Mouse (Mus musculus) frontal cortex, postnatal 36 days (tissue): ENCODE measurements at regions not wholly inside any gene's neighbourhood (a gene's known extent, or its start where the extent isn't known, plus 50 kb on each side); places are given as distances from the start of the nearest gene placed in this dataset.
A peak's percentile ranks its signal among the peaks of the same experiment; 100 is the strongest.

Experiments
- DNase-seq, 2 experiments: peaks; one replicate each; pipeline ENCODE4 v3.0.0; 2022; ENCODE audit warnings: low spot score in 2 of 2

GRCm38 (mm10) chr1:190067181-190067580, 103.3 kb downstream of the Prox1 start:
- DNase-seq = no peak

- no peak for DNase-seq
Measured at GRCm38 (mm10) chr1:190066426-190066825, 104.1 kb downstream of the Prox1 start.

GRCm38 (mm10) chr1:190061560-190062295, 108.8 kb downstream of the Prox1 start:
- DNase-seq = no peak

DNA sequence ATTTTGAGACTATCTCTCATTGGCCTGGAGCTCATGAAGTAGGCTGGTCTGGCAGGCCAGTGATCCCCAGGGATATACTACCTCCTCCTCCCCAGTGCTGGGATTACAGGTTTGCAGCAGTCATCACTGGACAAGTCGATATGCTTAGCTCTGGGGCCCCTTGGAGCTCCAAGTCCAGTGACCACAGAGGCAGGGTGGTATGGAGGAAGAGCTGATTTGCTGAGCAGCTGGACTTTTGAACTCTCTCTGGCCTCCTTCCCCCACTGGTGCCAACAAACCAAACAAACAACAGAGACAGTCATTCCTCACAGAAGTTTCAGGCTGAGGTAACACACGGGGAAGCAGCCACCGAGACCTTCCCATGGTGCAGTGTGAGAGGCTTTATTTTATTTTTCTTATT, 111.5 kb downstream of the Prox1 start:
- no peak for DNase-seq

GRCm38 (mm10) chr1:190056931-190057330, 113.6 kb downstream of the Prox1 start:
- DNase-seq = no peak

- no peak for DNase-seq
Measured at GRCm38 (mm10) chr1:190051903-190052302, 118.6 kb downstream of the Prox1 start.

DNA sequence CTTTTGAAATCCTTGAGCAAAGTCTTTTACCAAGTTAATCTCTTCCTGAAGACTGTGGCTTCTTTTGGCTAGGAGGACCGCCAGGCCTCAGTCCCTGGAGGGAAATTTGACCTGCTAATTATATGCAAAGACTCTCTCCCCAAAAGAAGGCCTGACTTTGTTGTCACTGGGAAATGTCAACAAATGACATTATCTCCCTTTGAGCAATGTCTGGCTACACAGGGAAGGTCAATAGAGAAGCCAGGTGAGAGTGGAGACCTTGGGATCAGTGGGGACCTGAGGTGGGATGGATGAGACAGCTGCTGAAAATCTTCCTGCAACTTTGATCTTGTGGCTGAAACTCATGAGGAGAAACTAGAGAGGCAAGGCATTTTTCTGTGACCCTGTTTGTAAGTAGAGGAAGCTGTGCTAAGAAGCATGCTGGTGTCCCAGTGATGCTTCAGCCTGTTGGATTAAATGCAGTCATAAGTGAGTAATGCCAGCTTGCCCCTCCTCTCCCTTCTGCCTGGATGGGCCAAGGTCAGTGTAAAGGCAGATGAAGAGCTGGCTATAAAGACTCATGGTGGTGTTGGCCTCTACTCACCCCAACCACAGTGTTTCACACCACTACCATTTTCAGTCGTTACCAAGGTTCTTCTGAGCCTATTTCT, 121.9 kb downstream of the Prox1 start:
- DNase-seq = no peak

- no peak for DNase-seq
Measured at GRCm38 (mm10) chr1:190047201-190047600, 123.3 kb downstream of the Prox1 start.

GRCm38 (mm10) chr1:190045797-190046196, 123.6 kb upstream of the Smyd2 start:
- DNase-seq = peak; percentile 24 to 25

DNA sequence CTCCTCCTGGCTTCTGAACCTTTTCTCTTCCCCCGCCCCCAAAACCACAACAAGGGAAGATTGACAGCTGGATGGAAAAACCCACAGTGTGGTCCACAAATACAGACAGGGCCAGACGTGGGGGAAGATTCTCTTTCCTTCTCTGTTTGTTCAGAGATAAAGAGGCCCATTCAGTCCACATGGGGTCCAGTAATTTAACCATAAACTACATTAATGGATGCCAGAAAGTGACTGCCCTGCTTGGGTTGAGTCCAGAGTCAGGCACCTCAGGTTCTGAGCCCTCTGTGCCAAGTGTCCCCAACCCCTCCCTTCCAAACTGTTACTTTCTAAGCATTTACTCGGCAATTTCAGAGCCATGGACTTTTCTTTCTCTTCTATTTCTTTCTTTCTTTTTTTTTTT, 121.9 kb upstream of the Smyd2 start:
- no peak for DNase-seq

GRCm38 (mm10) chr1:190043156-190043555, 121.0 kb upstream of the Smyd2 start:
- no peak for DNase-seq

DNA sequence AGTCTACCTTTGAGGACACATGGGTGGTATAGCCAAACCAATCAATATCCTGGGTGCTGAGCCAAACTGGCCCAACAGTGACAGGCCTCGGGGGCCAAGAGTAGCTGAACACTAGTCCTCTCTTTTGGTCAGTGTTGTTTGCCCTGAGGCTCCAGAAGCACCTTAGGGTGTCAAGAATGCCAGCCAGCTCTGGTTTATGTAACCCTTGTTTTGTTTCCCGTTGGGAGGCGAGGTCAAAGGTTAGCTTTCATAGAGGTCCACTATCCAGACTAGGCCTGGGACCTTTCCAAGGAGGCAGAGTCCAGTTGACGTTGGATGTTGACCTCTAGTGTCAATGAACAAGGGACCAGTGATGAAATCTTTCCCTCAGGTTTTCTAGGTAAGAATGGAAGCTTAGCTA, 120.0 kb upstream of the Smyd2 start:
- no peak for DNase-seq

- no peak for DNase-seq
Measured at GRCm38 (mm10) chr1:190041096-190041706, 119.0 kb upstream of the Smyd2 start.

- DNase-seq = no peak
Measured at GRCm38 (mm10) chr1:190038046-190038445, 115.9 kb upstream of the Smyd2 start.

DNA sequence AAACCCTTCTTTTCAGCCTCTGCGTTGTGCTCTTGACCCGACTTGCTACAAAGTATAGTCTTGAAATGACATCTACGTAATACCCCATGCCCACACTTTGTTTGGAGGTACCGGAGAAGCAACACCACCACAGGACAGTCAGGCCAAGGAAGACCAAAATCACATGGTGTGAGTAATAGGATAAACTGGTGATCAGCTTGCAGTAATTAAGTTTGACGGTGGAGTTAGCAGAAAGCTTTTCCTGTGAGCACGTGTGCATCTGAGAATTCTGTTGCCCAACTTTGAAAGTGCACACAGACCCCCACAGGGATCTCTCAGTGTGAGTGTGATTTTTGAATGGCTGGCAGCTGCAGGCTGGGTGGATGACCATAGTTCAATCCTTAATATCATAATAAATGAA, 114.6 kb upstream of the Smyd2 start:
- DNase-seq = no peak

DNA sequence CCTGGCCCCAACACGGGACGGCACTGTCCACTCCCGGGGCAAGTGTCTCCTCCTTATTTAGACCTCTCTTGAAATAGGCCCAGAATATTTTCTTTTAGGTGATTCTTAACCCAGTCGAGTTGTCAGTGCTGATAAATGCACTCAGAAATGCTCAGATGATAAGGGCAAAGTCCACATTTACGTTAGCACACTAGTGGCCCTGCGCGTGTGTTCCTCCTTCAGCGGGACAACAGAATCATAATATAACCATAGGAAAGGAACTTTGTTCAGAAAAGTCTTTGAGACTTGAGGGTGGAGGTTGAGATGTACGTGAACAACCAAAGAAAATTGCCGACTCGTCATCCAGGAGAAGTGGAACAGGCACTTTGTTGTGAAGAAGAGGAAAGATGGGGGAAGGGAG, 113.8 kb upstream of the Smyd2 start:
- DNase-seq = no peak

GRCm38 (mm10) chr1:190034091-190034490, 111.9 kb upstream of the Smyd2 start:
- DNase-seq = no peak

DNA sequence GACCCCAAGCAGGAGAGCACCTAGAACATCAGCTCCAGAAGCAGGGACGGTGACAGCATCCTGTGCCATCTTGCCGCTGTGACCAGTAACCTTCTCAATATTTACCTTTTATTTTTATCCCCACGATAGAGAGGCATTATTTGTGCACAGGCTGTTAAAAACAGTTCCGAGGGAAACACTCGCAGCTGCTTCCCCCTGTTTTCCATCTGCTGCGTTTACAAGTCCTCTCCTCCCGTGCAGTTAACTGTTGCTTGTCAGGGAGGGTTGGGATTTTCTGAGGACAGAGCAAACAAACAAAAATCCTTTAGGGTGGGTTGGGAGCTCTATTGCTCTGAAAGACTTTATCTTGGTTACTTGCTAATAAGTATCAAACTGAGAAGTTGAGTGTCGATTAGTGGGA, 105.4 kb upstream of the Smyd2 start:
- no peak for DNase-seq

DNA sequence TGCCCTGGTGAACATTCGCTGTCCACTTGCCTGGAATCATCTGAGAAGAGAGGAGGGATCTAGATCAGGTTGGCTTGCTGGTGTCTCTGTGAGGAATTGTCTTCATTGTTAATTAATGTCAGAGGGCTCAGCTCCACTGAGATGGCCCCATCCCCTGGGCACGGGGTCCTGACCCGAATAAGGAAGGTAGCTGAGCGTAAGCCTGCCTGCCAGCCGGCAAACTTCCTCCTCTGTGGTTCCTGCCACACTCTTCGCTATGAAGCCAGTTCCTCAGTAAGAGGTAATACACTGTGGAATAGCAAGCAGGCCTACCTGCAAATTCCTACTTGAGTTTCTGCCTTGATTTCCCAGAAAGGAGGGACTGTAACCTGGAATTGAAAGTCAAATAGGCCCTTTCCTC, 87.3 kb upstream of the Smyd2 start:
- no peak for DNase-seq

- DNase-seq = no peak
Measured at GRCm38 (mm10) chr1:190007271-190007670, 85.1 kb upstream of the Smyd2 start.

DNA sequence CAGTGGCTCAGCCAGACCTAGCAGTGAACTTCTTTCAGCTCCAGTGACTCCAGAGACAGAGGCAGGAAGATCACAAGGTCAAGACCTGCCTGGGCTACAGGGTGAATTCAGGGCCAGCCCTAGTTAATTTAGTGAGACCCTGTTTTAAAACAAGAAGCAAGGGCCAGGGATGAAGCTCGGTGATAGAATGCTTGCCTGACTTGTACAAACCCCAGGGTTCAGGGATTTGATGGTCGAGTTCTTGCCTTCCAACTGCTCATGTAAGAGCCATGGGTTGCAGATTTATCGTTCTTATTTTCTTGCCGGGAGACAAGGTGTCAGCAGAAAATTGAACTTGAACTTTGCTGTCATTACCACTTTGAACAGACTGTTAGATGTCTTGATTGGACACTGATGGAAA, 78.9 kb upstream of the Smyd2 start:
- no peak for DNase-seq

DNA sequence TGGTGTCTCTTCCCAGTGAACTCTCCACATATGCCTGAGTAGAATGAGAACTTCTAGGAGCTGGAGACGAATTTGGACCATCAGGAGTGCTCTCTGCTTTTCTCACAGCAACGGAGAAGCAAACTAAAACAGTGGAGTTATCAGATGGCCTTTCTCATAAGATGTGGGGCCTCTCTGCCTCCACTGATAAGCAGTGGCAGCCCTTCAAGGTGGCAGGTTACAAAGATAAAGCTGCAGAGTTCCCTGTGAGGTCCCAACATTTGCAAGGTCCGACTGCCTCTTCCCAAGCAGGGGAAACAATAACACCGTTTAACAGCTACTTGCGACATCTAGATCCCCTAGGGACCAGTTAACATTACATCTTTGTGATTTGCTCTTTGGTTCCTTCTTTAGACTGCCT, 71.5 kb upstream of the Smyd2 start:
- DNase-seq = no peak

DNA sequence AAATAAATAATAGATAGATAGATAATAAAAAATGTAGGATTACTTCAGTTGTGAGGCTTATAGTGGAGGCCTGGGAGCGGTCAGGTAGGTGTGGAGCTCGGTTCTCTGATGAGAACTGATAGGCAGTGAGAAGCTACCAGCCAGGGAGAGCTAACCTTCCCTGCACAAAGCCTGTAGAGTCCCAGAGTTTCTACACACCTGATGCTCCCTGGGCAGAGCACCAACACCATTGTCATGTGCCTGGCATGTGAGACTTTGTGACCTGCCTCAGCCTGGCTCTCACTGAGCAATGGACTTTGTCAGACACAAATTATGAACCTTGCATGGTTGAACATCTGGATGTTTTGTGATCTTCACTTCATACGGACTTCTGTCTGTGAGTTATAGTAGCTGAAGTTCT, 71.1 kb upstream of the Smyd2 start:
- no peak for DNase-seq
